Mouse (Mus musculus) E14TG2a.4 (cell line): ENCODE data around the gene Cd8b1.

Source experiments
- H3K27me3 ChIP-seq: 2 replicates; pipeline ENCODE4 v1.6.1; 2014; ENCODE audit warnings: low read length, control low read depth; ENCODE audit not compliant: insufficient read depth
- H3K36me3 ChIP-seq: 2 replicates; pipeline ENCODE4 v1.6.1; 2014; ENCODE audit warnings: low read length, control low read depth; ENCODE audit not compliant: insufficient read depth
- H3K4me1 ChIP-seq: replicated peaks from 2 replicates; pipeline ENCODE4 v1.6.1; 2014; ENCODE audit warnings: low read depth, low read length, control low read depth
- H3K4me3 ChIP-seq: replicated peaks from 2 replicates; pipeline ENCODE4 v1.5.1; 2014; ENCODE audit warnings: mild to moderate bottlenecking, low read length
- H3K9me3 ChIP-seq: 2 replicates; pipeline ENCODE4 v1.6.1; 2014; ENCODE audit warnings: low read length, control low read depth
- CTCF ChIP-seq: conservative IDR thresholded peaks from 2 replicates; pipeline ENCODE4 v1.5.1; 2014; ENCODE audit warnings: low read length
- NANOG ChIP-seq: IDR thresholded peaks from 2 replicates; pipeline ENCODE4 v1.6.1; 2014; ENCODE audit warnings: borderline replicate concordance, low read length, mixed read lengths
- POU5F1 ChIP-seq: IDR thresholded peaks from 2 replicates; pipeline ENCODE4 v1.6.1; 2014; ENCODE audit warnings: low read length, borderline replicate concordance

The Cd8b1 gene

DNA sequence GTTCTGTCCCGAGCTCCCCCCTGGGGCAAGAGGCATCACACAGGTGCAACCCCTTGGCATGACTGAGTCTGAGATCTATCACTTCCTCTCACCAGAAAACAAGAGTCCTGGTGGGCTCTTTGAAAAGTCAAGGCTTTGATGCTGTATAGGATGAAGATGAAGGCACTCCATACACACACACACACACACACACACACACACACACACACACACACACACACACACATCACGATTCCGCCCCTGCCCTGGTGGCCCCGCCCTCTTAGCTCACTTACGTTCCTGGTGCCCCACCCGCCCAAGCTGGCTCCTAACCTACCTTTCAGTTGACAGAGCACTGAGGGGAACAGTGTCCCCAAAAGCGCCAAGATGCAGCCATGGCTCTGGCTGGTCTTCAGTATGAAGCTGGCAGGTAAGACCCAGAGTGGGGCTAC, at the start of gene Cd8b1:
Gene Cd8b1, plus strand, starts transcription at position 298 of the 431 bp plus-strand sequence.
- H3K36me3 ChIP-seq = no peaks in the 10 kb centered on the region
- H3K4me1 ChIP-seq = peaks cover 4% of the 10 kb centered on the region; the same call in 1 of the 2 replicates
- no peak for TF ChIP-seq POU5F1
- no peak for TF ChIP-seq CTCF
- no peak for TF ChIP-seq NANOG
- H3K9me3 ChIP-seq = no peaks in the 10 kb centered on the region
- H3K27me3 ChIP-seq = peaks cover 4% of the 10 kb centered on the region; the same call in 1 of the 2 replicates
- no peak within 1 kb of the TSS; the same call in 1 of the 2 replicates for H3K4me3 ChIP-seq

DNA sequence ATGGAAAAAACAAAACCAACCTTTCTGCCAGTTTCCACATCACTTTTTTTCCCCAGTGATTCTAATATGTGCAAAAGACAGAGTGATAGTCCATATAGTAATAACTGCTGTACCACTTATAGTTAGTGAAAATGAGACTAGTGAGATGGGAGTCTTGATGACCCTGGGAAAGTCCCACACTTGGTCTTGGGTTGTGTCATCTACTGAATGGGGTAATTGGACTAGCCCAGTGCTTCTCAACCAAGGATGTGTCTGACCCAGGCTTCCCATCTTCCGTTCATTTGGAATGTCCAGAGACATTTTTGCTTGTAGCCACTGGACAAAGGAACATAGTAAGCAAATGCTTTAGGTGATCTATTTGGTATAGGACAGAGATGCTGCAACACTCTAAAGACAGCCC, 48.9 kb upstream of the Cd8b1 start:
- no peaks in the 10 kb centered on the region for H3K27me3 ChIP-seq
- peaks cover 40% of the 10 kb centered on the region for H3K4me1 ChIP-seq
- no peaks in the 10 kb centered on the region for H3K9me3 ChIP-seq
- no peak overlapping the region for H3K4me3 ChIP-seq
- H3K36me3 ChIP-seq = peaks cover 11% of the 10 kb centered on the region; the same call in 1 of the 2 replicates
- TF ChIP-seq POU5F1 (no peak), NANOG (no peak), CTCF (no peak)

DNA sequence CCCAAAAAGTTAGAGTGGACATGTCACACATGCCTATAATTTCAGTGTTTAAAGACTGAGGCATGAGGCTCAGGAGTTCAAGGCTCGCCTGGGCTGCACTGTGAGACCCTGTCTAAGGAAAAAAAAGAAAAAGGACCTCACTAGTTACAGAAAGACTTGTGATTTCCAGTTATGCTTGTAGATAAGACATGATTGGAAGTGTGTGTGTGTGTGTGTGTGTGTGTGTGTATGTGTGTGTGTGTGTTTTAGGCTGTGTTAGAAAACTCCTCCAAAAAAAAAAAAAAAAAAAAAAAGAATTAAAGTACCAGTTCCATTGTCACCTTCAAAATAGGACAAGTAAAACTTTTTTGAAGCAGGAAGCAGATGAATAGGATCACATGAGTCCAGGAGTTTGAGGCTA, 48.0 kb upstream of the Cd8b1 start:
- TF ChIP-seq CTCF (no peak), NANOG (no peak), POU5F1 (no peak)
- H3K9me3 ChIP-seq = no peaks in the 10 kb centered on the region
- no peaks in the 10 kb centered on the region for H3K27me3 ChIP-seq
- no peak overlapping the region for H3K4me3 ChIP-seq
- H3K4me1 ChIP-seq = peaks cover 31% of the 10 kb centered on the region
- H3K36me3 ChIP-seq = peaks cover 11% of the 10 kb centered on the region; the same call in 1 of the 2 replicates

DNA sequence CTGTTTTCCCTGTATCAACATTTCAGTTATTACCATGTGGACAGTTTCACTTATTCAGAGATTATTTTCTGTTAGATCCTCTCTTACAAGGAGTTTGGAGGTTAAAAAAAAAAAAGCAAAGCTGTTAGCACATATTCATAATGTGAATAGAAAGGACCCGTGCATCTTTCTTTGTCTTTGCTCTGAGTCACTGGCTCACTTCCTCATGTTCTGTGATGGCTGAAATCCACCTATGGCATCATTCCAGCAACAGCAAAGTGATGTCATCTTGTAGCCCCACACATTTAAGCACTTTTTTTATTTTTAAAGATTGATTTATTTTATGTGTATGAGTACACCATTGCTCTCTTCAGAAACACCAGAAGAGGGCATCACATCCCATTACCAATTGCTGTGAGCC, 43.2 kb upstream of the Cd8b1 start:
- Histone ChIP-seq H3K27me3 (no peaks in the 10 kb centered on the region), H3K4me1 (peaks cover 4% of the 10 kb centered on the region), H3K36me3 (peaks cover 12% of the 10 kb centered on the region), H3K4me3 (no peak overlapping the region), H3K9me3 (no peaks in the 10 kb centered on the region)
- TF ChIP-seq CTCF = peak; percentile 6; the same call in 1 of the 2 replicates
- TF ChIP-seq NANOG = no peak
- no peak for TF ChIP-seq POU5F1

DNA sequence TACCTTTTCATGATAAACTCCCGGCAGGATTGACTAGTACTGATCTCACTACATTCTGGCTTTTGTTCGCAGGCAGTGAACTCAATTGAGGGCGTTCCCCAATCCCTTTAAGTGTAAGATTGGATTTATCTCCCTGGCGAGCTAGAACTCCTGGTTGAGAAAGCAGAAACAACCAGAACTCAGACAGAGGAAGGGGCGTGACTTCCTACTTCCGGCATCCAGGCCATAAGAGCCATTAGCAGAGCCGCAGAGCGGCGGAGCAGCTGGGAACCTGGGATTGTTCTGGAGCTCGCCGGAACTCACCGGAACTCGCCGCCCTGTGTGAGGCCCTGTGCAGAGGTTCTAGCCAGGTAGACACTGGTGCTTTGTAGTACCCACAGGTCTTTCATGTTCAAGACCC, 29.1 kb upstream of the Cd8b1 start:
- Histone ChIP-seq H3K4me1 (peaks cover 36% of the 10 kb centered on the region), H3K36me3 (peaks cover 7% of the 10 kb centered on the region), H3K9me3 (no peaks in the 10 kb centered on the region), H3K4me3 (peak overlapping the region; percentile 79), H3K27me3 (no peaks in the 10 kb centered on the region)
- TF ChIP-seq CTCF = no peak
- TF ChIP-seq NANOG = peak; percentile 45; the same call in 1 of the 2 replicates
- no peak for TF ChIP-seq POU5F1

DNA sequence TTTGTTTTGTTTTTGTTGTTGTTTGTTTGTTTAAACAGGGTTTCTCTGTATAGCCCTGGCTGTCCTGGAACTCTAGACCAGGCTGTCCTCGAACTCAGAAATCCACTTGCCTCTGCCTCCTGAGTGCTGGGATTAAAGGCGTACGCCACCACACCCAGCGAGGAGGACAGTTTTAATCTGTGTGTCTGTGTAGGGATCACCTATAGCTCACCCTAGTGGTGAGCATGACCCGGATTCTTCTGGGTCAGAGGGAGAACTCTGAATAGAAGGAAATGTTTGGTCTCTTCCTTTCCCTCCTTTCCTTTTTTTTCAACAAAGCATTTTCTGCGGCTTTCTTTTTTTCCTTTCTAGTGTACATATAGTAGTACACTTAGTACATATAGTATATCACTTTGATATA, 27.3 kb upstream of the Cd8b1 start:
- peaks cover 41% of the 10 kb centered on the region for H3K4me1 ChIP-seq
- peaks cover 13% of the 10 kb centered on the region for H3K36me3 ChIP-seq
- H3K27me3 ChIP-seq = no peaks in the 10 kb centered on the region
- no peaks in the 10 kb centered on the region for H3K9me3 ChIP-seq
- peak; percentile 26 for TF ChIP-seq CTCF
- TF ChIP-seq POU5F1 = no peak
- no peak overlapping the region for H3K4me3 ChIP-seq

DNA sequence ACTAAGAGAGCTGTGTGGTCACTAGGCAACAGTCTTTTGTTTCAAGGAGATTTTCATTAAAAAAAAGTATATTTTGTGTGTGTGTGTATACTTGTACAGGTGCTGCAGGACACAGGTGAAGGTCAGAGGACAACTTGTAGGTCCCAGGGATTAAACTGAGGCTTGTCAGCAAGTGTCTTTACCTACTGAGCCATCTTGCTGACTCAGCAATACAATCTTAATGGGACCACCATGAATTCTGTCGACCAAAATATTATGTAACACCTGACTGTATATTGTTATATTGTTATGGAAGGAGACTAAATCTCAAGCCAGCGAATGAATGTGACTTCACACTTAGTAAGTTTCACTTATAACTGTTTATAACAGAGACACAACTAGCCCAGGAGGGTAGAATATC, 24.5 kb upstream of the Cd8b1 start:
- no peak for TF ChIP-seq CTCF
- TF ChIP-seq POU5F1 = no peak
- TF ChIP-seq NANOG = no peak
- Histone ChIP-seq H3K27me3 (no peaks in the 10 kb centered on the region), H3K9me3 (no peaks in the 10 kb centered on the region), H3K4me1 (peaks cover 51% of the 10 kb centered on the region), H3K36me3 (peaks cover 29% of the 10 kb centered on the region), H3K4me3 (no peak overlapping the region)

DNA sequence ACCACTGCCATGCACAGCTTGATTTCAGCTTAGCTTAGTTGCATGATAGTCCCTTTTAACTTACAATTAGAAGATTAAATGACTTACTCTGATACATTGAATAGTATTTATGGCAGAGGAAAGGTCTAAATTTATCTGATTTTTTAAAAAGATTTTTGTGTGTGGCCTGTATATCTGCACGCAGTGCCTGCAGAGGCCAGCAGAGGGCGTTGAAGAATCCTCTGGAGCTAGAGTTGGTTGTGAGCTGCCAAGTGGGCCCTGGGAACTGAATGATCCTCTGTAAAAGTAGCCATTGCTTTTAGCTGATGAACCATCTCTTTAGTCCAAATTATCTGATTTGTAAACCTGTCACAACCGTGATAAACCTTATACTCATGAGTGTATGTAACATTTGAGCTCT, 23.8 kb upstream of the Cd8b1 start:
- peaks cover 29% of the 10 kb centered on the region for H3K36me3 ChIP-seq
- TF ChIP-seq NANOG (no peak), CTCF (peak; percentile 98), POU5F1 (no peak)
- H3K4me1 ChIP-seq = peaks cover 48% of the 10 kb centered on the region
- H3K4me3 ChIP-seq = no peak overlapping the region
- no peaks in the 10 kb centered on the region for H3K27me3 ChIP-seq
- no peaks in the 10 kb centered on the region for H3K9me3 ChIP-seq

DNA sequence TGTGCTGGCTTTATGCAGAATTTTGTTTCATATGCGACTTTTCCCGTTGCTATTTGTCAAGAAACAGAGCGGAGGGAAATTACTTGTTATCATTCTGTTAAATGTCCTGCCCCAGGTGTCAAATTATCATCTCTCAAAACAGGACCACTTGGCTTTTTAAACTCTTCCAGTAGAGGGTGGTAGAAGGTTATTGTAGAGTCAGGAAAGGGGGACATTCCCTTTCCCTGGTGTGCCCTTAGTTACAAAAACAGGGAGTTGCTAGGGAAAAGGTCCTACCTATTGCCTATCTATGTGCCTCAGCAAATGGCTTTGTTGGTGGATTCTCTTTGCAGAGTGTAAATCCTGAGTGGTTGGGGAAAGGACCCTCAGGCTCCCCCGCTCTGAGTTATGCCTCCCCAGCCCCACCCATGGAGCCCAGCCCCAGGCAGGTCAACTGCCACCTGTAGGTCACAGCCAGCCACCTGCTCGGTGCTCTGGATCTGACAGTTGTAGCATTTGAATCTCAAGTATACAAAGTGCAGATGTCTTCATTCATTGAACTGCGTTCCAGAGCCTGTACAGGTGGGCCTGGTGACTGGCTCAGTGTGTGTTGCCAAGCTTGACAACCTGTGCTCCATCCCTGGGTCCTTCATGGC, 20.4 kb upstream of the Cd8b1 start:
- TF ChIP-seq CTCF (peak; percentile 31; the same call in 1 of the 2 replicates), POU5F1 (no peak), NANOG (no peak)
- H3K4me3 ChIP-seq = no peak overlapping the region
- peaks cover 28% of the 10 kb centered on the region for H3K4me1 ChIP-seq

More for the DNA sequence above, 20.4 kb upstream of the Cd8b1 start:
- no peaks in the 10 kb centered on the region for H3K9me3 ChIP-seq
- no peaks in the 10 kb centered on the region for H3K27me3 ChIP-seq
- H3K36me3 ChIP-seq = peaks cover 25% of the 10 kb centered on the region
